Mouse (Mus musculus): ENCODE data around the gene Myo3b.

DNA sequence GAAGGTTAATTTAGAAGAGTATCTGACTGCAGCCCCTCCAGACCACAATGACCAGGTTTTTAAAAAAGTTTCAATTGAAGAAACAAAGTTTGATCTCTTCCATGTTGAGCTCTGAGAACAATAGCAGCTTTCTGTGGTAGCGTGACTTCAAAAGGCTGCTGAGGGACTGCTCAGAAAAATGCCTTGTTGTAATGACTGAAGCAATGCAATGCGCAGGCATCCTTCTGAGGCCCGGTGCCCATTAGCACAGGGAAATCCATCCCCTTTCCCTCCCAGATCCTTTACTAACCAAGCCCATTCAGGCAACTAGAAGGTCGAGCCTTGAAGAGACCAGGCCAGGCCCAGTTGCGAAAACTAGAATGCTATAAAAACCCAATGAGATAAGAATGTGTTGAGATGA lies 432.2 kb downstream of the Myo3b start:
- TF ChIP-seq CTCF (IDR thresholded peaks at IDR 0.05), result no peak
- TF ChIP-seq POLR2A (IDR thresholded peaks at IDR 0.05; ENCODE audit: insufficient read depth, low read depth, low read length), result no peak
- no peak for TF ChIP-seq EP300 (IDR thresholded peaks at IDR 0.05; ENCODE audit: insufficient read depth, low read depth, low read length)

Data from heart, adult 2 months (tissue).